Mouse (Mus musculus) heart, adult 11 months (tissue): ENCODE measurements around the gene Nav1.

Experiments used
- DNase-seq: peaks from one replicate; pipeline ENCODE4 v3.0.0; 2022

Nav1 gene

DNA sequence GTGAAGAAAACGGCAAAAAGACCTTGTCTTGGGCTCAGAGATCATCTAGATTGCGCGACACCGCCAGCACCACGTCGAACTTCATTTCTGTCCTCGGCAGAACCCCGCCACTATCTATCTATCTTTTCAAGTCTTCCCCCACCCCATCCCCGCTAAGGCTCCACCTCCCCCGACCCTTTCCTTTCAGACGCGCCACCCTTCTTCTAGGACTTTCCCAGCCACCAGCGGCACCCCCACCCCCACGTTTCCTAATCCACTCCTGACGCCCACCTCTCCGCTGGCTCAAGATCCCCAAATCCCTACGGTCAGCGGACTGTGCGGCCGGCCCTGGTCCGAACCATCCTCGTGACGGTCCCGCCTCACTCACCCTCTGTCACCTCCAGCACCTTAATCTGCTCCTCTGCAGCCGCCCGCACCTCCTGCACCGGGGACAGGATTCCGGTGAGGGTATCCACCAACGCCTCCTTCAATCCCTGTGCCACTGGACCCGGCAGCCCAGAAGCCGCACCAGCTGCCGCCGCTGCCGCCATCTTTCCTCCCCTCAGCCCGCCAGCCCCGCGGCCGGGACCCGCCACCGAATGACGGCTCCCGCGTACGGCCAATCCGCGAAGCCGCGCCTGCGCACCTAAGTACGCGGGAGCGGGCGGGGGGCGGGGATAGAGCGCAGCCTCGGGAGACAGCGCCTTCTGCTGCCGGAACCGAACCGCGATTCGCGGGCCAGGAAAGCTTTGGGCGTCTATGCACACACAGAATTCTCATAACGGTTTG, 177.0 kb downstream of the Nav1 start, which contains the start of gene Ipo9:
TSS of gene Ipo9 (minus strand) at position 599 of the 768 bp plus-strand sequence.
- peak; percentile 99 for DNase-seq

DNA sequence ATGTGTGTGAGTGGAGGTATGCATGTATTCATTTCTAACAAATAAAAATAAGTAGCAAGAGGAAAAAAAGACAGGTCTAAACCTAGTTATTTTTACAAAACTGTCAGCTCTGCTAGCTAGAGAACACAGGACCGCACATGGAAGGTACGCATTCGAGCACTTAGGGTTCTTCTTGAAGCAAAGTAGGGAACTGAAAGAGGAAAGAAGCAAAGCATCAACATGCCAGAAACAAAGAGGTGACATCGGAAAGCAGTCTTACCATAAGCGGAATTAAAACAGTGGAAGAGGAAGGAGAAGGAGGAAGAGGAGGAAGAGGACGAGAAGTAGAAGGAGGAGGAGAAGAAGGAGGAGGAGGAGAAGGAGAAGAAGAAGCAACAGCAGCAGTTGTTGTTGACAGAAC, 179.7 kb downstream of the Nav1 start:
- peak; percentile 71 for DNase-seq

DNA sequence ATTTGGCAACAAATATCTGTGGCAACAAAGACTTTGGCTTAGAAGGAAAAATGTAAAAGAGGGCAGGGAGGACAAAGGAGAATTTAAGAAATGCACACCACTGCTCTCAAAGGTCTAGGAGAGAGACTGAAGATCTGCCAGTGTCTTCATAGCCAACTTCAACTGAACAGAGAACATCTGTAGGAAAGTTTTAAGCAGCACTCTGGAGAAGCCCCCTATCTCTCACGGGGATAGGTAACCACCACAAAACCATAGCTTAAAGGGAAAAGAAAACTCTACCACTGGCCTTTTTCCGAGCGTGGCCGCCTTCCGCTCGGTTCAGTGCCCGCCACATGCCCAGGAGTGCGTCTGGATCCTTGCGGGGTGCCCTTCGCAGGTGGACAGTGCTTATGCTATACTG, 180.4 kb downstream of the Nav1 start:
- peak; percentile 71 for DNase-seq

DNA sequence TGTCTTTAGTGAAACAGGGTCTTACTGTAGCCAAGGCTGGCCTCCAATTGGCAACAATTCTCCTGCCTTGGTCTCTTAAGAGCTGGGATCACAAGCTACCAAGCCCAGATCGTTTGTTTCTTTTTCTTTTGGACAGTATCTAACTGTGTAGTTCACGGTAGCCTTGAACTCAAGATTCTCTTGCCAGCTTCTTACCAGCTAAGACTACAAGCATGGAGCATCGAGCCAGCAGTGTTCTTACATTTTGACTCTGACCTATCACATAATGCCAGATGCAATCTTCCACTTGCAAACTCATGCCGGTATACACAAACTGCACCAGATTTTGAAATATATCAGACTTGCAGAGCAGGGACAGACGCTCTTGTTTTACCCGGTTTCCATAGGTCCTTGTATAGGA, 184.3 kb downstream of the Nav1 start:
- no peak for DNase-seq

DNA sequence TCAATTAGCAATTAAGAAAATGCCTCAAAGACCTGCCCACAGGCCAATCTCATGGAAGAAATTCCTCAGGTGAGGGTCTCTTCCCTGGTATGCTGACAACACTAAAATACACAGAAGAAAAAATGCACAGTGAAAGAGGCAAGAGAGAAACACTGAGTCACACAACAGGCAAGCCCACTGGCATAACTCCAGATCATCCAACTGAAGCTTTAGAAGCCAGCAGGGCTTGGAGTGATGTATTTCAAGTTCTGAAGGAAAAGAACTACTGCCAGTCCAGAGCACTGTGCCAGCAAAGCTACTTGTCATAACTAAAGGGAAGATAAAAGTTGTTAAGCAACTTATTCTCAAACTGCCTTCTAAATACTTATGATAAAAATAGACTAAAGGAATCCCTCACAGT, 193.1 kb downstream of the Nav1 start:
- DNase-seq = peak; percentile 95

DNA sequence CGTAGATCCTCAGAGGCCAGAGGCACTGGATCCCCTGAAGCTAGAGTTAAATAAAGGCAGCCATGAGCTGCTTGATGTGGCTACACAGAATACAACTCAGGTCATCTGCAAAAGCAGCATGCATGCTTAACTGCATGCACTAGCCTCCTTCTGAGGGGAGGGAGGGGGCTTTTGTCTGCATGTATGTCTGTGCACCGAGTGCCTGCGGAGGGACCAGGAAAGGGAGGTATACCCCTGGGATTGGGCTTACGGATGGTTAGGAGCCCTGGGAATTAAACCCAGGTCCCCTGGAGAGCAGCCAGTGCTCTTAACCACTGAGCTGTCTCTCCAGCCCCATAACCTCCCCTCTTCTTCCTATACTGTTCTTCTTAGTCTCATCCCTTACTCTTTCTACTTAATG, 195.0 kb downstream of the Nav1 start:
- DNase-seq = peak; percentile 90

DNA sequence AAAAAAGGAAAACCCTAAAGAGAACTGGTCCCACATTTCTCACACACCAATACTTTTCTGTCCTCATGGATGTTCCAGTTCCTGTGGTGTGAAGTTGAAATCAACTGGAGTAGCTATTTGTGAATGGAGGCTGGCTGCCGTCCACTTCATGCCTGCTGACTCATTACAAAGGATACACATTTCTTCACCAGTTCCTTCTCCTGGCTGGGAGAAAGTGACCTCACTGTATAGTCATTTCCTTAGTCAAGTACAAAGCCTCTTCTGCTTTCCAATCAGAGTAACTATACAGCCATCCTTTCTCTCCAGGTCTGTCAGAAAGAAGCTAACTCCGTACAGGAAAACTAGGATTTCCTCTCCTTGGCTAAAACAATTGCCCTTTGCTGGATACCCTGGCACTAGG, 196.1 kb downstream of the Nav1 start:
- DNase-seq = peak; percentile 98

DNA sequence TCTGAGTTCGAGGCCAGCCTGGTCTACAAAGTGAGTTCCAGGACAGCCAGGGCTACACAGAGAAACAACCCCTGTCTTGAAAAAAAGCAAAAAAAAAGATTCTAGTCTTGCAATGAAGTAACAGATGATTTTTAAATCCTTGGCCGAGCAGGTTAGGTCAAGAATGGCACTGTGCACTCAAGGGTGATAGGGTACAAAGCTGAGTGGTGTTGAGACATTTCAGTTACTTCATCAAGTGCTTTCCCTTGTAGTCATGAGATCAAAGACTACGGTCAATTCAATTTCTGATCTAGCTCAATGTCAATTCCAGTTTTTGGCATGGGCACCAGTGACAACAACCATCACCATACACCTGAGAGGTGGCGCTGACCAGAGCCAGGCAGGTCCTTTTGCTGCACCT, 198.1 kb downstream of the Nav1 start:
- DNase-seq = no peak

DNA sequence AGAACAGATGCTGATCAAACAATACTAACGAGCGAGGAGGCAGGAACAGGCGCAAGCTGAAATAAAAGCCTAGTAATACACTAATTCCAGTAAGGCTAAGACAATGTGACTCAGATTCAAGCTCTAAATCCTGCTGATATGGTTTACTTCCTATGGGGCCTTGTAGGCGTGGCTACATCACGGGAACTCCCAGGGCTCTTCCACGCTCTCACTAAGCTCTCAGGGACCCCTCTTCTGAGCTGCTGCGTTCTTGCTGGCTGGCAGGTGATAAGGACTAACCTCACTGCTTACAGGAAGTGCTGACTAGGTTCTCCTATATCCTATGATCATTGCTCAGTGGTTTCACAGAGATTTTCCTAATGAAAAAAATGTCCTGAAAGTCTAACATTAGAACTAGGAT, 201.7 kb downstream of the Nav1 start:
- DNase-seq = no peak

DNA sequence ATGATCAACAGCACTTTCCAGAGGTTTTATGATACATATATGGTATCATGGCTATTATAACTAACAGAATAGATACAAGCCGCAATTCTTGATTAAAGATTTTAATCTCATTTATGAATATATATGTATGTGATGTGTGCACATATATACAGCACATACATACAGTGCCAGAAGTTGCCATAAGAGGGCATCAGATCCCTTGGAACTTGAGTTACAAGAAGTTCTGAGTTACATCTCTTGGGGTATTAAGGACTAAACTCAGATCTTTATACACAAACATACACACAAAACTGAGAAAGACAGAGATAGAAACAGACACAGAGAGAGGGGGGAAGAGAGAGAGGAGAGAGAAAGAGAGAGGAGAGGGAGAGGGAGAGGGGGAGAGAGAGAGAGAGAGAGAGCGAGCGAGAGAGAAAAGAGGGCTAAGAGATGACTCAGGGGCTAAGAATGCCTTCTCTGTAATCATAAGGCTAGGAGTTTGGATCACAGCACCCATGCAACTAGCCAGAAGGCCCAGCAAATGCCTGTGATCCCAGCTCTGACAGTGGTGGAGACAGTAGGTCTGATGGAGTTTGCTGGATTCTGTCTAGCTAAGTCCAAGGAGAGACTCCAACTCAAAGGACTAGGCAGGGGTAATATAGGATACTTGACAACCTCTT, 205.5 kb downstream of the Nav1 start:
- DNase-seq = no peak

DNA sequence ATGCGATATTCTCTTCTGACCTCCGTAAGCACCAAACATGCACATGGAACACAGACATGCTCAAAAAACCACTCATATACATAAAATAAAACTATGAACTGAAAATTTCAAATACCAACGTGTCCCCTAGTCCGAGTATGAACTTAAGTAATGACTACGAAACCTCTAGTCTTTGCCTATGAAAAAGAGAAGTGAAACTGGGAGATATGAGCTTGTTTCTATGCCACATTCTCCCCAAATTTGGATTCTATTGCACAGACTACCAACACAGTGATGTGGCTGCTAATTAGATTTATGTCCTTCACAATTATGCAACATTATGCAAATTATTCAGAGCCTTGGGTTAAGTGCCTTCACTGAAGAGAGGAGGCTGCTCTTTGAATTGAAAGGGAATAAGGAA, 207.6 kb downstream of the Nav1 start:
- no peak for DNase-seq

DNA sequence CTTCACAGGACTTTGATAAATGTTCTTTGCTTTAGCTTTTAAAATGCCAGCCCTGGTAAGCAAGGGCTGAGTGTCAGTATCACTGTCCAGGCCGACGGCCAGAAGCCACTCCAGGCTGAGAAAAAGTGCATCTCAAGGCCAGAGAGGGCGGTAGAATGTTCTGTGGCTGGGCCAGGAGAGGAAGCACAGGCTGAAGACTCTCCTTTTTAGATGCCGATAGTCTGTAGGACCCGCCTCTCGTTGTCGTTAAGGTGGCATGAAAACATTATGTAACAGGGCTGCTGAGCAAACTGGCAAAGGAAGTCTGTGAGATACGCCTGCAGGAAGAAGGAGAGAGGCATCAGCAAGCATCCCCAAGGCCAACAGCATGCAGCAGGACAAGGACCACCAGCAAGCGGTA, 221.9 kb downstream of the Nav1 start:
- DNase-seq = no peak
